Mouse (Mus musculus): ENCODE measurements around the gene Mypop. TPM values are rescaled to one million over a fixed set of nuclear protein-coding genes. Genes with fewer than 3 reads are reported as not detected.

Mypop gene
- polyA plus RNA-seq, 1 experiment from 2014 or later, result 6.4 TPM

- WGBS, result under 1% methylated on average over 89 of the region's 90 CpGs
- Histone ChIP-seq H3K27me3 (no peaks in the 10 kb centered on the region), H3K36me3 (peaks cover 39% of the 10 kb centered on the region), H3K4me3 (replicated peaks) (peak within 1 kb of the TSS; percentile 96), H3K9me3 (no peaks in the 10 kb centered on the region), H3K9ac (replicated peaks) (peak within 1 kb of the TSS; percentile 89), H3K27ac (peak within 1 kb of the TSS; percentile 96), H3K4me1 (replicated peaks) (peaks cover 44% of the 10 kb centered on the region), H3K4me2 (peak within 1 kb of the TSS; percentile 100)
- no peak for ATAC-seq (ENCODE audit: insufficient number of reproducible peaks, insufficient read depth, low FRiP score, low TSS enrichment, low read depth)
Observed at GRCm38 (mm10) chr7:19003902-19004630, 13.0 kb downstream of the Mypop start, which contains the start of gene Irf2bp1. TSS of gene Irf2bp1 (plus strand) at chr7:19004044.

- H3K4me2 ChIP-seq, result peak overlapping the region; percentile 100
- no peaks in the 10 kb centered on the region for H3K27me3 ChIP-seq
- peak overlapping the region; percentile 96 for H3K4me3 ChIP-seq (replicated peaks)
- H3K27ac ChIP-seq, result peak overlapping the region; percentile 96
- H3K9me3 ChIP-seq, result no peaks in the 10 kb centered on the region
- no peak for ATAC-seq (ENCODE audit: insufficient number of reproducible peaks, insufficient read depth, low FRiP score, low TSS enrichment, low read depth)
- peaks cover 40% of the 10 kb centered on the region for H3K36me3 ChIP-seq
- WGBS, result 7% methylated on average over 34 of the region's 34 CpGs
- peak overlapping the region; percentile 89 for H3K9ac ChIP-seq (replicated peaks)
- H3K4me1 ChIP-seq (replicated peaks), result peaks cover 44% of the 10 kb centered on the region
Observed at GRCm38 (mm10) chr7:19004631-19005079, 13.6 kb downstream of the Mypop start.

GRCm38 (mm10) chr7:19005417-19006121 is 14.5 kb downstream of the Mypop start:
- Histone ChIP-seq H3K4me2 (peak overlapping the region; percentile 100), H3K27me3 (no peaks in the 10 kb centered on the region), H3K36me3 (peaks cover 40% of the 10 kb centered on the region), H3K4me1 (replicated peaks) (peaks cover 44% of the 10 kb centered on the region), H3K4me3 (replicated peaks) (peak overlapping the region; percentile 96), H3K9me3 (no peaks in the 10 kb centered on the region), H3K27ac (0 out of 2 replicates have a peak overlapping the region, but pooled peaks have one; percentile 5), H3K9ac (replicated peaks) (peak overlapping the region; percentile 89; the same call in 1 of the 2 replicates)
- 82% methylated on average over 34 of the region's 34 CpGs for WGBS
- ATAC-seq (ENCODE audit: insufficient number of reproducible peaks, insufficient read depth, low FRiP score, low TSS enrichment, low read depth), result no peak

GRCm38 (mm10) chr7:19006476-19006875 is 15.4 kb downstream of the Mypop start:
- no peaks in the 10 kb centered on the region for H3K9me3 ChIP-seq
- WGBS, result 7% methylated on average over 12 of the region's 12 CpGs
- peaks cover 41% of the 10 kb centered on the region for H3K4me1 ChIP-seq (replicated peaks)
- H3K27me3 ChIP-seq, result no peaks in the 10 kb centered on the region
- peak overlapping the region; percentile 100 for H3K4me2 ChIP-seq
- H3K36me3 ChIP-seq, result peaks cover 35% of the 10 kb centered on the region
- no peak overlapping the region for H3K27ac ChIP-seq
- H3K9ac ChIP-seq (replicated peaks), result 0 out of 2 replicates have a peak overlapping the region, but pooled peaks have one; percentile 31
- H3K4me3 ChIP-seq (replicated peaks), result peak overlapping the region; percentile 96
- no peak for ATAC-seq (ENCODE audit: insufficient number of reproducible peaks, insufficient read depth, low FRiP score, low TSS enrichment, low read depth)

GRCm38 (mm10) chr7:19007026-19007977 is 16.3 kb downstream of the Mypop start:
- Histone ChIP-seq H3K9me3 (no peaks in the 10 kb centered on the region), H3K4me3 (replicated peaks) (no peak overlapping the region), H3K4me1 (replicated peaks) (peaks cover 46% of the 10 kb centered on the region), H3K4me2 (peak overlapping the region; percentile 100), H3K9ac (replicated peaks) (no peak overlapping the region), H3K36me3 (peaks cover 35% of the 10 kb centered on the region), H3K27me3 (no peaks in the 10 kb centered on the region), H3K27ac (peak overlapping the region; percentile 17; the same call in 1 of the 2 replicates)
- no peak for ATAC-seq (ENCODE audit: insufficient number of reproducible peaks, insufficient read depth, low FRiP score, low TSS enrichment, low read depth)
- WGBS, result 75% methylated on average over 13 of the region's 13 CpGs

- Histone ChIP-seq H3K9me3 (no peaks in the 10 kb centered on the region), H3K36me3 (peaks cover 27% of the 10 kb centered on the region), H3K4me2 (no peak overlapping the region), H3K27ac (no peak overlapping the region), H3K27me3 (peaks cover 5% of the 10 kb centered on the region; the same call in 1 of the 2 replicates), H3K9ac (replicated peaks) (no peak overlapping the region), H3K4me3 (replicated peaks) (no peak overlapping the region), H3K4me1 (replicated peaks) (peaks cover 36% of the 10 kb centered on the region)
- no peak for ATAC-seq (ENCODE audit: insufficient number of reproducible peaks, insufficient read depth, low FRiP score, low TSS enrichment, low read depth)
- WGBS, result 81% methylated on average over 7 of the region's 7 CpGs
Observed at GRCm38 (mm10) chr7:19010581-19010980, 19.5 kb downstream of the Mypop start.

GRCm38 (mm10) chr7:19012025-19012621 is 21.1 kb downstream of the Mypop start:
- Histone ChIP-seq H3K4me1 (replicated peaks) (peaks cover 21% of the 10 kb centered on the region), H3K4me3 (replicated peaks) (peak overlapping the region; percentile 36), H3K9me3 (no peaks in the 10 kb centered on the region), H3K27ac (peak overlapping the region; percentile 74), H3K36me3 (peaks cover 12% of the 10 kb centered on the region), H3K4me2 (peak overlapping the region; percentile 70), H3K27me3 (peaks cover 5% of the 10 kb centered on the region; the same call in 1 of the 2 replicates), H3K9ac (replicated peaks) (peak overlapping the region; percentile 73)
- no peak for ATAC-seq (ENCODE audit: insufficient number of reproducible peaks, insufficient read depth, low FRiP score, low TSS enrichment, low read depth)
- WGBS, result 1% methylated on average over 25 of the region's 31 CpGs

GRCm38 (mm10) chr7:19012882-19013281 is 21.8 kb downstream of the Mypop start:
- peaks cover 5% of the 10 kb centered on the region; the same call in 1 of the 2 replicates for H3K27me3 ChIP-seq
- peak overlapping the region; percentile 70; the same call in 1 of the 2 replicates for H3K4me2 ChIP-seq
- 51% methylated on average over 2 of the region's 2 CpGs for WGBS
- 0 out of 2 replicates have a peak, but pooled peaks cover 5% of the 10 kb centered on the region for H3K36me3 ChIP-seq
- H3K4me3 ChIP-seq (replicated peaks), result 0 out of 2 replicates have a peak overlapping the region, but pooled peaks have one; percentile 4
- no peak for ATAC-seq (ENCODE audit: insufficient number of reproducible peaks, insufficient read depth, low FRiP score, low TSS enrichment, low read depth)
- no peak overlapping the region for H3K9ac ChIP-seq (replicated peaks)
- H3K9me3 ChIP-seq, result no peaks in the 10 kb centered on the region
- H3K4me1 ChIP-seq (replicated peaks), result peaks cover 14% of the 10 kb centered on the region
- H3K27ac ChIP-seq, result peak overlapping the region; percentile 74; the same call in 1 of the 2 replicates

GRCm38 (mm10) chr7:19014452-19014851 is 23.4 kb downstream of the Mypop start:
- WGBS, result 62% methylated on average over 15 of the region's 15 CpGs

GRCm38 (mm10) chr7:19016042-19016441 is 25.0 kb downstream of the Mypop start:
- Histone ChIP-seq H3K36me3 (no peaks in the 10 kb centered on the region), H3K9me3 (no peaks in the 10 kb centered on the region), H3K4me2 (no peak overlapping the region), H3K9ac (replicated peaks) (no peak overlapping the region), H3K27me3 (peaks cover 23% of the 10 kb centered on the region), H3K4me3 (replicated peaks) (no peak overlapping the region), H3K4me1 (replicated peaks) (peaks cover 12% of the 10 kb centered on the region), H3K27ac (no peak overlapping the region)
- WGBS, result 85% methylated on average over 4 of the region's 4 CpGs
- ATAC-seq (ENCODE audit: insufficient number of reproducible peaks, insufficient read depth, low FRiP score, low TSS enrichment, low read depth), result no peak

More at GRCm38 (mm10) chr7:19014452-19014851, 23.4 kb downstream of the Mypop start:
- Histone ChIP-seq H3K4me1 (replicated peaks) (peaks cover 12% of the 10 kb centered on the region), H3K27me3 (peaks cover 8% of the 10 kb centered on the region; the same call in 1 of the 2 replicates), H3K4me2 (no peak overlapping the region), H3K9ac (replicated peaks) (no peak overlapping the region), H3K9me3 (no peaks in the 10 kb centered on the region), H3K4me3 (replicated peaks) (no peak overlapping the region), H3K36me3 (no peaks in the 10 kb centered on the region), H3K27ac (no peak overlapping the region)
- ATAC-seq (ENCODE audit: insufficient number of reproducible peaks, insufficient read depth, low FRiP score, low TSS enrichment, low read depth), result no peak
